Mouse (Mus musculus): ENCODE results near the gene Pex14. TPM values are rescaled to one million over a fixed set of nuclear protein-coding genes. Genes with fewer than 3 reads are reported as not detected.

Pex14 gene
- polyA plus RNA-seq, 1 experiment from 2014 or later = 34.7 TPM

- H3K27me3 ChIP-seq (replicated peaks) = no peaks in the 10 kb centered on the region
- H3K9me3 ChIP-seq (replicated peaks) = no peaks in the 10 kb centered on the region
- no peak overlapping the region for H3K27ac ChIP-seq
- WGBS (ENCODE audit: insufficient replicate concordance) = 79% methylated on average over 11 of the region's 11 CpGs
- no peak overlapping the region for H3K9ac ChIP-seq
- H3K4me1 ChIP-seq = peaks cover 7% of the 10 kb centered on the region; the same call in 1 of the 2 replicates
- no peak overlapping the region for H3K4me3 ChIP-seq
- H3K4me2 ChIP-seq = no peak overlapping the region
- no peak for ATAC-seq
- H3K36me3 ChIP-seq = peaks cover 20% of the 10 kb centered on the region
Observed at GRCm38 (mm10) chr4:149002441-149003093, 97.1 kb downstream of the Pex14 start.

GRCm38 (mm10) chr4:149001515-149001914, 98.2 kb downstream of the Pex14 start:
- H3K27ac ChIP-seq = no peak overlapping the region
- no peaks in the 10 kb centered on the region for H3K27me3 ChIP-seq (replicated peaks)
- H3K4me3 ChIP-seq = no peak overlapping the region
- H3K4me2 ChIP-seq = no peak overlapping the region
- ATAC-seq = no peak
- no peak overlapping the region for H3K9ac ChIP-seq
- WGBS (ENCODE audit: insufficient replicate concordance) = 66% methylated on average over 5 of the region's 5 CpGs
- H3K4me1 ChIP-seq = peaks cover 4% of the 10 kb centered on the region; the same call in 1 of the 2 replicates
- H3K36me3 ChIP-seq = peaks cover 20% of the 10 kb centered on the region
- H3K9me3 ChIP-seq (replicated peaks) = no peaks in the 10 kb centered on the region

GRCm38 (mm10) chr4:149000746-149001145, 98.9 kb downstream of the Pex14 start:
- no peak overlapping the region for H3K27ac ChIP-seq
- no peak for ATAC-seq
- no peak overlapping the region for H3K4me3 ChIP-seq
- 87% methylated on average over 6 of the region's 6 CpGs for WGBS (ENCODE audit: insufficient replicate concordance)
- H3K4me2 ChIP-seq = no peak overlapping the region
- H3K9ac ChIP-seq = no peak overlapping the region
- H3K4me1 ChIP-seq = no peaks in the 10 kb centered on the region
- H3K36me3 ChIP-seq = peaks cover 20% of the 10 kb centered on the region
- no peaks in the 10 kb centered on the region for H3K9me3 ChIP-seq (replicated peaks)
- H3K27me3 ChIP-seq (replicated peaks) = no peaks in the 10 kb centered on the region

GRCm38 (mm10) chr4:148993948-148994347, 105.7 kb downstream of the Pex14 start:
- no peaks in the 10 kb centered on the region for H3K27me3 ChIP-seq (replicated peaks)
- WGBS (ENCODE audit: insufficient replicate concordance) = 80% methylated on average over 5 of the region's 5 CpGs
- H3K4me2 ChIP-seq = no peak overlapping the region
- H3K36me3 ChIP-seq = 0 out of 2 replicates have a peak, but pooled peaks cover 5% of the 10 kb centered on the region
- H3K27ac ChIP-seq = no peak overlapping the region
- no peak for ATAC-seq
- H3K4me1 ChIP-seq = no peaks in the 10 kb centered on the region
- H3K9me3 ChIP-seq (replicated peaks) = no peaks in the 10 kb centered on the region
- H3K4me3 ChIP-seq = no peak overlapping the region
- no peak overlapping the region for H3K9ac ChIP-seq

- 47% methylated on average over 2 of the region's 2 CpGs for WGBS (ENCODE audit: insufficient replicate concordance)
- Histone ChIP-seq H3K27me3 (replicated peaks) (no peaks in the 10 kb centered on the region), H3K4me1 (peaks cover 30% of the 10 kb centered on the region), H3K4me3 (no peak overlapping the region), H3K9ac (no peak overlapping the region), H3K27ac (no peak overlapping the region), H3K36me3 (no peaks in the 10 kb centered on the region), H3K4me2 (no peak overlapping the region), H3K9me3 (replicated peaks) (no peaks in the 10 kb centered on the region)
- ATAC-seq = no peak
Observed at GRCm38 (mm10) chr4:148990038-148990437, 109.6 kb downstream of the Pex14 start.

GRCm38 (mm10) chr4:148985541-148986476, 113.9 kb downstream of the Pex14 start:
- H3K4me3 ChIP-seq = no peak overlapping the region
- H3K36me3 ChIP-seq = peaks cover 21% of the 10 kb centered on the region
- WGBS (ENCODE audit: insufficient replicate concordance) = 68% methylated on average over 24 of the region's 24 CpGs
- H3K9me3 ChIP-seq (replicated peaks) = no peaks in the 10 kb centered on the region
- no peak for ATAC-seq
- H3K27me3 ChIP-seq (replicated peaks) = no peaks in the 10 kb centered on the region
- no peak overlapping the region for H3K4me2 ChIP-seq
- H3K9ac ChIP-seq = no peak overlapping the region
- peaks cover 33% of the 10 kb centered on the region for H3K4me1 ChIP-seq
- no peak overlapping the region for H3K27ac ChIP-seq

GRCm38 (mm10) chr4:148984701-148985540, 114.8 kb downstream of the Pex14 start:
- H3K4me2 ChIP-seq = no peak overlapping the region
- peaks cover 33% of the 10 kb centered on the region for H3K4me1 ChIP-seq
- H3K9me3 ChIP-seq (replicated peaks) = no peaks in the 10 kb centered on the region
- H3K4me3 ChIP-seq = no peak overlapping the region
- no peak overlapping the region for H3K27ac ChIP-seq
- no peak for ATAC-seq
- WGBS (ENCODE audit: insufficient replicate concordance) = 76% methylated on average over 19 of the region's 19 CpGs
- H3K9ac ChIP-seq = no peak overlapping the region
- peaks cover 21% of the 10 kb centered on the region for H3K36me3 ChIP-seq
- H3K27me3 ChIP-seq (replicated peaks) = no peaks in the 10 kb centered on the region

GRCm38 (mm10) chr4:148982274-148982673, 117.4 kb downstream of the Pex14 start:
- ATAC-seq = no peak
- 78% methylated on average over 6 of the region's 6 CpGs for WGBS (ENCODE audit: insufficient replicate concordance)

GRCm38 (mm10) chr4:148979837-148980236, 119.8 kb downstream of the Pex14 start:
- ATAC-seq = 0 out of 2 replicates have a peak, but pooled peaks have one; percentile 35
- H3K27ac ChIP-seq = no peak overlapping the region
- H3K4me2 ChIP-seq = no peak overlapping the region

More at GRCm38 (mm10) chr4:148982274-148982673, 117.4 kb downstream of the Pex14 start:
- no peak overlapping the region for H3K9ac ChIP-seq
- no peak overlapping the region for H3K27ac ChIP-seq
- no peaks in the 10 kb centered on the region for H3K9me3 ChIP-seq (replicated peaks)
- H3K27me3 ChIP-seq (replicated peaks) = no peaks in the 10 kb centered on the region
- H3K36me3 ChIP-seq = peaks cover 21% of the 10 kb centered on the region
- no peak overlapping the region for H3K4me2 ChIP-seq
- peaks cover 28% of the 10 kb centered on the region for H3K4me1 ChIP-seq
- H3K4me3 ChIP-seq = no peak overlapping the region

GRCm38 (mm10) chr4:148978926-148979325, 120.8 kb downstream of the Pex14 start:
- Histone ChIP-seq H3K9me3 (replicated peaks) (no peaks in the 10 kb centered on the region), H3K4me3 (no peak overlapping the region), H3K9ac (no peak overlapping the region), H3K36me3 (peaks cover 18% of the 10 kb centered on the region), H3K27ac (no peak overlapping the region), H3K4me1 (peaks cover 6% of the 10 kb centered on the region; the same call in 1 of the 2 replicates), H3K4me2 (no peak overlapping the region), H3K27me3 (replicated peaks) (no peaks in the 10 kb centered on the region)
- 86% methylated on average over 11 of the region's 11 CpGs for WGBS (ENCODE audit: insufficient replicate concordance)
- no peak for ATAC-seq

More at GRCm38 (mm10) chr4:148979837-148980236, 119.8 kb downstream of the Pex14 start:
- H3K4me3 ChIP-seq = no peak overlapping the region
- H3K9me3 ChIP-seq (replicated peaks) = no peaks in the 10 kb centered on the region
- H3K27me3 ChIP-seq (replicated peaks) = no peaks in the 10 kb centered on the region
- WGBS (ENCODE audit: insufficient replicate concordance) = 70% methylated on average over 11 of the region's 11 CpGs
- H3K4me1 ChIP-seq = peaks cover 6% of the 10 kb centered on the region; the same call in 1 of the 2 replicates
- no peak overlapping the region for H3K9ac ChIP-seq
- H3K36me3 ChIP-seq = peaks cover 21% of the 10 kb centered on the region

GRCm38 (mm10) chr4:148978221-148978855, 121.3 kb downstream of the Pex14 start:
- H3K9me3 ChIP-seq (replicated peaks) = no peaks in the 10 kb centered on the region
- H3K27ac ChIP-seq = no peak overlapping the region
- H3K36me3 ChIP-seq = peaks cover 12% of the 10 kb centered on the region

More at GRCm38 (mm10) chr4:148978221-148978855, 121.3 kb downstream of the Pex14 start:
- Histone ChIP-seq H3K4me2 (no peak overlapping the region), H3K4me3 (no peak overlapping the region), H3K4me1 (peaks cover 6% of the 10 kb centered on the region; the same call in 1 of the 2 replicates), H3K27me3 (replicated peaks) (no peaks in the 10 kb centered on the region), H3K9ac (no peak overlapping the region)
- ATAC-seq = no peak
- 71% methylated on average over 9 of the region's 9 CpGs for WGBS (ENCODE audit: insufficient replicate concordance)
